Mouse (Mus musculus): ENCODE results near the gene Irf2.

DNA sequence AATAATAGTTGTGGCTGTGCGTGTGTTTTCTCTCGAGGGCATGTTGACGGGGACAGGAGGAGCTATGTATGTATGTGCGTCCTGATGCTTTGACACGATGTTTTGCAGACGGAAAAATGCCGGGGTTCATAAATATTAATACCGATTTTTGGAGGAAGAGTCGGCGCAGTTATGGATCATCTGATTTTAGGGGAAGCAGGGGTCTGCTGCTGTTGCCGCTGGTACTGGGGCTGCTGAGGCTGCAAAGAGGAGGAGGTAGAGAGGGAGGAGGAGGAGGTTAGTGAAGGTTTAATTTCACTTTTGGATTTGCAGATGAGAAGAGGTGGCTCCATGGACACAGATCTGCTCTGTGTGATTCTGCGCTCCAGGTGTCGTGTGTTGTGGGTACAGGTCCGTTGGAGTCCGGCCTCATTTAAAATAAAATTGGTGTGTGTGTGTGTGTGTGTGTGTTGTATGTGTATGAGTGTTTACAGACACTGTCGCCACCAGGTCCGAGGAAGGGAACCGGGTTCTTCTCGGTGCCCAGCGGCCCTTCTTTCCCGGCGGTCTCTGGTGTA lies 502 bp downstream of the Irf2 start:
- TF ChIP-seq POLR2A (IDR thresholded peaks at IDR 0.05; ENCODE audit: insufficient read depth, low read depth, low read length) (no peak), CTCF (IDR thresholded peaks at IDR 0.05; ENCODE audit: insufficient read depth, low read depth, low read length) (no peak)

All from olfactory bulb, adult 2 months (tissue).